Mouse (Mus musculus): ENCODE measurements around the gene Mill2. TPM values are rescaled to one million over a fixed set of nuclear protein-coding genes. Genes with fewer than 3 reads are reported as not detected.

The Mill2 gene
- total RNA-seq, 2 experiments from 2014 or later, result not detected

Other genes starting within 250 kb of the Mill2 start
- gene Psg23, start 223.5 kb upstream of the Mill2 start, total RNA-seq (2014; fragmentation: Nextera tagmentation), result not detected in 2 replicates
- gene Psg23, start 223.5 kb upstream of the Mill2 start, total RNA-seq (2017), result not detected in 2 replicates
- gene Psg21, start 183.2 kb upstream of the Mill2 start, total RNA-seq (2014; fragmentation: Nextera tagmentation), result not detected in 2 replicates
- not detected in 2 replicates for gene Psg21, start 183.2 kb upstream of the Mill2 start, total RNA-seq (2017)
- gene Psg20, start 153.8 kb upstream of the Mill2 start, total RNA-seq (2014; fragmentation: Nextera tagmentation), result not detected in 2 replicates
- gene Psg20, start 153.8 kb upstream of the Mill2 start, total RNA-seq (2017), result not detected in 2 replicates
- not detected in 2 replicates for gene Psg22, start 121.9 kb upstream of the Mill2 start, total RNA-seq (2014; fragmentation: Nextera tagmentation)
- not detected in 2 replicates for gene Psg22, start 121.9 kb upstream of the Mill2 start, total RNA-seq (2017)
- gene Psg19, start 41.4 kb upstream of the Mill2 start, total RNA-seq (2014; fragmentation: Nextera tagmentation), result not detected in 2 replicates
- not detected in 2 replicates for gene Psg19, start 41.4 kb upstream of the Mill2 start, total RNA-seq (2017)
- gene Psg17, start 18.4 kb upstream of the Mill2 start, total RNA-seq (2014; fragmentation: Nextera tagmentation), result not detected in 2 replicates
- 0.70 and 0.95 TPM in 2 replicates for gene Psg17, start 18.4 kb upstream of the Mill2 start, total RNA-seq (2017)
- gene Pglyrp1, start 31.4 kb downstream of the Mill2 start, total RNA-seq (2014; fragmentation: Nextera tagmentation), result 1.9 and 43.9 TPM in 2 replicates
- gene Pglyrp1, start 31.4 kb downstream of the Mill2 start, total RNA-seq (2017), result 0.61 and 2.2 TPM in 2 replicates
- 23.6 and 42.3 TPM in 2 replicates for gene Ccdc61, start 70.4 kb downstream of the Mill2 start, total RNA-seq (2014; fragmentation: Nextera tagmentation)
- 6.8 and 13.3 TPM in 2 replicates for gene Ccdc61, start 70.4 kb downstream of the Mill2 start, total RNA-seq (2017)
- gene Nova2, start 85.9 kb downstream of the Mill2 start, total RNA-seq (2014; fragmentation: Nextera tagmentation), result not detected in 2 replicates
- gene Nova2, start 85.9 kb downstream of the Mill2 start, total RNA-seq (2017), result not detected in 2 replicates
- not detected in 2 replicates for gene Nanos2, start 147.4 kb downstream of the Mill2 start, total RNA-seq (2014; fragmentation: Nextera tagmentation)
- gene Nanos2, start 147.4 kb downstream of the Mill2 start, total RNA-seq (2017), result not detected in 2 replicates
- gene Mypop, start 151.3 kb downstream of the Mill2 start, total RNA-seq (2014; fragmentation: Nextera tagmentation), result not detected in 2 replicates
- 0.23 and 2.0 TPM in 2 replicates for gene Mypop, start 151.3 kb downstream of the Mill2 start, total RNA-seq (2017)
- gene Irf2bp1, start 164.1 kb downstream of the Mill2 start, total RNA-seq (2014; fragmentation: Nextera tagmentation), result 23.8 TPM in 2 replicates
- gene Irf2bp1, start 164.1 kb downstream of the Mill2 start, total RNA-seq (2017), result 12.3 and 12.7 TPM in 2 replicates
- not detected in 2 replicates for gene Foxa3, start 183.6 kb downstream of the Mill2 start, total RNA-seq (2014; fragmentation: Nextera tagmentation)
- gene Foxa3, start 183.6 kb downstream of the Mill2 start, total RNA-seq (2017), result not detected in 2 replicates
- gene Sympk, start 184.4 kb downstream of the Mill2 start, total RNA-seq (2014; fragmentation: Nextera tagmentation), result 73.9 and 91.0 TPM in 2 replicates
- 35.3 and 52.2 TPM in 2 replicates for gene Sympk, start 184.4 kb downstream of the Mill2 start, total RNA-seq (2017)
- gene Rsph6a, start 214.7 kb downstream of the Mill2 start, total RNA-seq (2014; fragmentation: Nextera tagmentation), result not detected in 2 replicates
- not detected in 2 replicates for gene Rsph6a, start 214.7 kb downstream of the Mill2 start, total RNA-seq (2017)
- 28.5 and 29.2 TPM in 2 replicates for gene Dmwd, start 236.3 kb downstream of the Mill2 start, total RNA-seq (2014; fragmentation: Nextera tagmentation)
- gene Dmwd, start 236.3 kb downstream of the Mill2 start, total RNA-seq (2017), result 7.7 and 10.6 TPM in 2 replicates
- 15.1 and 19.8 TPM in 2 replicates for gene Dmpk, start 243.9 kb downstream of the Mill2 start, total RNA-seq (2014; fragmentation: Nextera tagmentation)
- gene Dmpk, start 243.9 kb downstream of the Mill2 start, total RNA-seq (2017), result 3.9 and 7.5 TPM in 2 replicates